Mouse (Mus musculus): ENCODE data around the gene Ripply3. TPM values are rescaled to one million over a fixed set of nuclear protein-coding genes. Genes with fewer than 3 reads are reported as not detected.
"Not testable (repeated sequence)": the region's sequence is repeated elsewhere in the genome, so short reads cannot be mapped to it uniquely, and the experiment has no call there.

Ripply3 gene
- polyA plus RNA-seq, 1 experiment = 0.42 TPM

DNA sequence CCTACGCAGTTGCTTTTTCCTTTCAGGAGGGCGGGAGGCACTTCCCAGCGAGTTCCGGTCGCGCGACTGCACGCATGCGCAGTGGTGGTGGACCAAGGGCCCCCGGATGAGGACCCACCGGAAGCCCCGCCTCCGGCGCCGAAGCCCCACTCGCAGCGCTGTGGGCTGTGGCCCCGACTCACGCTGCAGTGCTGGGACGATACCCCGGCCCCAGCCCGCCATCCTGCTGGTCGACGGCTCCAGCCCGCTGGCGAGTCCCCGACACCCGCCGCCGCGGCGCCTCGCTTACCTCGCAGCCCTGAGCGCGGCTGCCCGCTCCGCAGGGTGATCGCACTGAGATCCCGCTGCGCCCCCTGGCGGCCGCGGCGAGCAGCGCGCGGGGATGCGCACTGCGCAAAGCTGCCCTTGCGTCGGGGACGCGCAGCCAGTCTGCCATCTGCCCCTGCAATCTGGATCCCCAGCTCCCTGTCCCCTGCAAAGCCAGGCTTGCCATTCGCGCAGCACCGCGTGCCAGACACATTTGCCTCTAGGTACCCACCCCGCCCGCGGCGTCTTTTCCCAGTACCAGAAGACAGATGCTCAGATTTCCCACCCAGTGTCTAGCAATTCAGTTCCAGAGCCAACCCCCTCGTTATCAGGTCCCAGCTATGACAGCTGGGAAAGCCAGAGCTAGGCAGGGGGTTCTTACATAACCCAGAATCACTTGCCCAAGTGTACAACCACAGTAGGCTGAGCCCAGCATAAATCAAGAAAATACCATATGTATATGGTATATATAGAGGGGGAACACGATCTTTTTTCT lies 14.8 kb upstream of the Ripply3 start, which contains the start of gene Hlcs:
Gene Hlcs (minus strand): TSS at position 343 of the 802 bp plus-strand sequence.
- peak; percentile 91 to 98 for DNase-seq (ENCODE audit: extremely low spot score in 1 of 2, low spot score in 1 of 2)

- no peak for DNase-seq (ENCODE audit: extremely low spot score in 1 of 2, low spot score in 1 of 2)
Measured at GRCm38 (mm10) chr16:94314626-94315025, 13.6 kb upstream of the Ripply3 start.

DNA sequence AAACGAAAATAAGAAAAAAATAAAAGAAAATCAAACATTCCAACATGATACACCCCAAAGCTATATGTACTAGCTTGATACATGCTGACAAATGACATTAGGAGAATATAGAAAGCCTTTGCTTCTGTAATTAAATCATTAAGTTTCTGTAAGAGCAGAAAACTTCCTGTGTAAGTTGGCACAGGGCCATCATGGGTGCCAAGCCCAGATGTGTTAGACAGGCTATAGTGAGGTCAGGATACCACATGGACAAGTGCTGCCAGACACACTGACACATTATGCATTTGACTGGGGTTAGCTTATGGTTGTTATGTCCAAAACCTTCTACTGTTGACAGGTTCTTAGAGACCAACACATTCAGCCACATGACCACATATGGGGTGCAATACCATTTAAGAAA lies 13.0 kb upstream of the Ripply3 start:
- no peak for DNase-seq (ENCODE audit: extremely low spot score in 1 of 2, low spot score in 1 of 2)

DNA sequence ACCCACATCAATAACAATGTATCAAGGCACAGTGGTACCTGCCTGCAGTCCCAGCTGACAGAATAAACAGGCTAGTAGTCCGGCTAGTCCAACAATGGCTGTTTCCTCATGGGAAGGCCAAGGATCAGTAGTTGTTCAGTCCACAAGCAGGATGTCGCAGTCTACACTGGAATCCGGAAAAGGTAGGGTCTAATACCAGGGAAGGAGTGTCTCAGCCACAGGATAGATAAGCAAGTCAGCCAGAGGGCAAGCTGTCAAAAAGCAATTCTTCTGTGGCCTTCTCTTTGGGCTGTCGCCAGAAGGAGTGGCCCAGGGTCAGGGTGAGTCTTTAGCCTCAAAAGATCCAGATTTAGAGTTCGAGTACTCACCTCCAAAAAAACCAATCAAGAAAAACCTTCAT lies 10.5 kb upstream of the Ripply3 start:
- DNase-seq (ENCODE audit: extremely low spot score in 1 of 2, low spot score in 1 of 2) = no peak

GRCm38 (mm10) chr16:94320223-94320622 lies 8.0 kb upstream of the Ripply3 start:
- no peak for DNase-seq (ENCODE audit: extremely low spot score in 1 of 2, low spot score in 1 of 2)

DNA sequence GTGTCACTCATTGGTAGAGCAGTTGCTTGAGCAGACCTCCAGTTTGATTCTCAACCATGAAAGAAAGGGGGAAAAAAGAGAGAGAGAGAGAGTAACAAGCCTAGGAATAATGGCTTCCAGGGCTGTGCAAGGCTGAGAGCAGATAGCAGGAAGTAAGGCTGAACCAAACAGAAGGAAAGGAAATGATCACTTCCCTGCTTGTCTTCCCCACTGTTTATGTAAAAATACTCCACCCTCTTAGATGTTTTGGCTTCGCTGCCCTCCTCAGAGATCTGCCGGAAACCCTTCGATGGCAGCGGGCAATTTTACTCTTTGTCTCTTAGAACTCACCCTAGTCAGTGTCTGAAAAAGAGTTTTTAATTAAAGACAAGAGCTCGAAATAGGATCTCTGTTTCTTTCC lies 4.5 kb upstream of the Ripply3 start:
- DNase-seq (ENCODE audit: extremely low spot score in 1 of 2, low spot score in 1 of 2) = no peak

- no peak for DNase-seq (ENCODE audit: extremely low spot score in 1 of 2, low spot score in 1 of 2)
Measured at GRCm38 (mm10) chr16:94326008-94326407, 2.2 kb upstream of the Ripply3 start.

- no peak for DNase-seq (ENCODE audit: extremely low spot score in 1 of 2, low spot score in 1 of 2)
Measured at GRCm38 (mm10) chr16:94328881-94329867, 954 bp downstream of the Ripply3 start.

DNA sequence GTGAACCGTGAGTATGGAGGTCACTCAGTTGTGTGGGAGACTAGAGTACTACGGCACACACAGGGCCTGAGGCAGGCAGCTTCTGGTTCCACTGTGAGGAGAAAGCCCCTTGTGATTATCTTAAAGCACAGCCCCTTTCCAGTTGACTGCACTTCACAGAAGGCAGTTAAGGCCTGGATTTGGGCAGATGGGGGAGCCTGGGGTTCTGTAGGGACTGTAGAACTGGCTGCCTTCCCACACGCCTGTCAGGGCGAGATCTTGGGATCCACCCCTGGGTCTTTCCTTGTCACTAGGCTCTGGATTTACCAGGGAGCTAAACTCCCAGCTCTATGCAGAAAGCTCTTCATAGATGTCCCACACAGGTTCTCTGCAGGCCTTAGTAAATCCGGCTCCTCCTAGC lies 2.2 kb downstream of the Ripply3 start:
- no peak for DNase-seq (ENCODE audit: extremely low spot score in 1 of 2, low spot score in 1 of 2)

GRCm38 (mm10) chr16:94331233-94331885 lies 3.1 kb downstream of the Ripply3 start:
- no peak for DNase-seq (ENCODE audit: extremely low spot score in 1 of 2, low spot score in 1 of 2)

DNA sequence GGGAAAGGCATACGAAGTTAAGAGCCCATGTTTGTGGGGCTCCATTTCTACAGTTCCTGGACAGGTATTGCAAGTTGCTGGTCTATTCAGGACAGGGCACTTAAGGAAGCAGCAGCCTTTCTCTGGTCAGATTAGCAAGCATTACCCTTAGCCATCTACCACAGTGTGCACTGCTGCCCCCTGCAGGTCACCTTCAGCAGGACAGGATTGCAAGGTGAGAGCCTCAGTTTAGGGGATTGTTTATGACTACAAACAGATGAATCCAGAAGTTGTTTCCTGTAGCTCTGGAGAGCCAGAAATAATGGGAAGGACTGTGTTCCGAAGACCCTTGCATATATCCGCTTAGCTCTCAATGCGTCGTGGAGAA lies 3.6 kb downstream of the Ripply3 start:
- peak in 1 of 2 experiments; percentile 66 for DNase-seq (ENCODE audit: extremely low spot score in 1 of 2, low spot score in 1 of 2)

DNA sequence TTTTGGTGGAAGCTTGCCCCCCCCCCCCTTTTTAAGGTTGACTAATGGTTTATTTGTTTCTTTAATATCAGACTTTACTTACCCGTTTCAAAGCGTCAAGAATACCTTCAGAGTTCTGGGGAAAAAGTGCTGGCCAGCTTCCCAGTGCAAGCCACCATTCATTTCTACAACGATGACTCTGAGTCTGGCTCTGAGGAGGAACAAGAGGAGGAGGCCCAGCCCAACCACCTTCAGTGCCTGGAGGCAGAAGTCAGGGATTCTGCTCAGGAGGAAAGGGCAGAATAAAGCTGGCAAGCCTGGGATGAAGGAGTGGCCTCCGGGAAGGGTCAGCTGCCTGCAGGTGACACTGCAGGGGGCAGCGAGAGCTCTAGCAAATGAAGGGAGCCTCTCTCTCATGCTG lies 7.4 kb downstream of the Ripply3 start:
- no peak for DNase-seq (ENCODE audit: extremely low spot score in 1 of 2, low spot score in 1 of 2)

DNA sequence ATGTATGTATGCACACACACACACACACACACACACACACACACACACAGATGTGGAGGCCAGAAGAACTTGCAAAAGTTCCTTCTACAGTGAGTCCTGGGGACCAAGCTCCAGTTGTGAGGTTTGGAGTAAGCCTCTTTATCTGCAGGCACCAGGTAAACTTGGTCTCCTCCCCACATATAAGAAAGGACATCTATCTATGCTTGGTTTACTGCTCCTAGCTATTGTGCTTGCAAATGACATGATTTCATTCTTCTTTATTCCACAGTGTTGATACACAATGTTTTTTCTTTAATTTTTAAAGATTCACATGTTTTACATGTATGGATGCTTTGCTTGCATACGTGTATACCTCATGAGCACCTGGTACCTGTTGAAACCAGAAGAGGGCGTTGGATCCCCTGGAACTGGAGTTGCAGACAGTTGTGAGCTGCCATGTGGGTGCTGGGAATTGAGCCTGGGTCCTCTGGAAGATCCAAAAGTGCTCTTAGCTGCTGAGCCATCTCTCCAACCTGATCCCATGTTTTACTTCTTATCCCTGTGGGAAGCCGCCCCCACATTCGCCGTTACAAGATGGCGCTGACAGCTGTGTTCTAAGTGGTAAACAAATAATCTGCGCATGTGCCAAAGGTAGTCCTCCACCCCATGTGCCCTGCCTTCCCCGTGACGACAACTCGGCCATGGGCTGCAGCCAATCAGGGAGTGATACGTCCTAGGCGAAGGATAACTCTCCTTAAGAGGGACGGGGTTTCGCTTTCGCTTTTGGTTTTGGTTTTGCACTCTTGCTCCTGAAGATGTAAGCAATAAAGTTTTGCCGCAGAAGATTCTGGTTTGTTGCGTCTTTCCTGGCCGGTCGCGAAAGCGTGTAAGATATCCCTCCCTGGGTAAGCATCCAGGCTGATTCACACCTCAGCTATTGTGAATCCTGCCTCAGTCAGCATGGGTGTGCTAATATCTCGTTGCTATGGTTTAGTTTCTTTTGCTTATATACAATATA lies 11.2 kb downstream of the Ripply3 start:
- not testable (repeated sequence) for DNase-seq (ENCODE audit: extremely low spot score in 1 of 2, low spot score in 1 of 2)

- DNase-seq (ENCODE audit: extremely low spot score in 1 of 2, low spot score in 1 of 2) = no peak
Measured at GRCm38 (mm10) chr16:94345733-94346132, 17.5 kb downstream of the Ripply3 start.

GRCm38 (mm10) chr16:94347080-94347731 lies 19.0 kb downstream of the Ripply3 start:
- no peak for DNase-seq (ENCODE audit: extremely low spot score in 1 of 2, low spot score in 1 of 2)

GRCm38 (mm10) chr16:94348779-94349178 lies 20.6 kb downstream of the Ripply3 start:
- DNase-seq (ENCODE audit: extremely low spot score in 1 of 2, low spot score in 1 of 2) = no peak

- DNase-seq (ENCODE audit: extremely low spot score in 1 of 2, low spot score in 1 of 2) = no peak
Measured at GRCm38 (mm10) chr16:94349588-94350286, 21.5 kb downstream of the Ripply3 start.

DNA sequence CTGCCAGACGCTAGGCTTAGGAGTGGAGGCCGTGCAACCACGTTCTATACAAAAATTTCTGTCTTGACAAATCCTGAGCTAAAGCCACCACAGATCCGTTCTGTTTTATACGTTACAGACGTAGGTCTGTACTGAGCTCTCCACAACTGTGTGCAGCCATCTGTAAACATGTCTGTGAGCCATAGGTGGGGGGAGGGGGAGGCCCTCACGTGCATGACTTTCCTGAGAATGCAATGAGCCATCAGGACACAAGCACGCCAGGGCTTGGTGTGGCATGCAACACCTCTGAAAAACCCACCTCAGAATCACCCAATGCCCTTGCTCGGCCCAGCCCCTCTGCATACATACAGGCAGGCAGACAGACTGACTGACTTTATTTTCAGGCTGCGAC lies 22.1 kb downstream of the Ripply3 start:
- DNase-seq (ENCODE audit: extremely low spot score in 1 of 2, low spot score in 1 of 2) = no peak

GRCm38 (mm10) chr16:94354450-94354849 lies 26.2 kb downstream of the Ripply3 start:
- peak in 1 of 2 experiments; percentile 48 for DNase-seq (ENCODE audit: extremely low spot score in 1 of 2, low spot score in 1 of 2)
